Comparison of ENCODE assay signal across 30 mouse cellular contexts in the genomic region with DNA sequence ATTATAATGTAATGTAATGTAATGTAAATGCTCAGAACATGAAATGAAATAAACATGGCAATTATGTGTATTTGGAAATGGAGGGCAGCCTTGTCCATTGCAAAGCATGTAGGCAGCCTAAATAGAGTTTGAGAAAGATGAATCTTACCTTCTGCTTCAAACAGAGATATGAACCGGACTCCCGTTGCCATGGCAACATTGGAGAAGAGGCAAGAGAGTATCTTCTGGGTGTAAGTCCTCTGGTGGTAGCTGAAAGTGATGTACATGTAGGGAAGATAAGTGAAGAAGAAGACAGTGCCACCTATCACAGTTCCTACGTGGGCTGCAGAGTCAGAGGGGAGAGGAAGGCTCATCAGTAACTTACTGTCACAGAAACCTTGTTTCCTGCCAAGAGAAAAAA. TPM values are rescaled to one million over a fixed set of nuclear protein-coding genes. Genes with fewer than 3 reads are reported as not detected.
DNase-seq lines count a peak whose midpoint lies in the region; TF ChIP-seq lines count a peak whose summit lies in the region.
"Had no signal": no experiment of that assay in that cellular context is flagged by ENCODE, and none has a peak within 500 bp of the region (broad histone marks: within the 10 kb centered on the region; RNA-seq: fewer than 3 reads in every experiment).

No protein-coding gene starts in this region.

- peak; percentile 41 for DNase-seq in heart, embryonic 10.5 days (ENCODE audit: low spot score)
- no peak for DNase-seq in heart, adult 2 months
- peak in 1 of 2 experiments; percentile 12 for DNase-seq in left cerebral cortex, adult 2 months (ENCODE audit: extremely low spot score in 1 of 2, low spot score in 2 of 2)
- DNase-seq in left cerebral cortex, postnatal 4 days, result no peak
- peak; percentile 13 to 34 for DNase-seq in left cerebral cortex, adult 9 months (ENCODE audit: low spot score in 2 of 2)
- peak; percentile 6 for DNase-seq in right cerebral cortex, postnatal 25 days
- no peak for DNase-seq in adrenal gland, adult 2 months
- no peak for DNase-seq in natural killer cell, adult 2 months (ENCODE audit: low spot score in 2 of 2)
- DNase-seq: B cell, adult 2 months; cerebellum, adult 2 months; gastrocnemius, postnatal 10 days; heart, postnatal 10 days; kidney, adult 11 months; kidney, postnatal 4 days; liver, embryonic 13.5 days; lung, adult 2 months; lung, postnatal 14 days had no signal

- H3K9ac ChIP-seq in heart, adult 2 months (ENCODE audit: low read depth, low read length), result no peak overlapping the region
- H3K9ac ChIP-seq: forebrain, embryonic 15.5 days; heart, embryonic 12.5 days; kidney, embryonic 15.5 days; liver, embryonic 13.5 days had no signal

- H3K27me3 ChIP-seq in heart, embryonic 10.5 days (ENCODE audit: insufficient read depth, poor library complexity, severe bottlenecking), result no peaks in the 10 kb centered on the region
- H3K27me3 ChIP-seq in heart, adult 2 months (ENCODE audit: control insufficient read depth, insufficient read depth, low read length), result 0 out of 2 replicates have a peak, but pooled peaks cover 1% of the 10 kb centered on the region
- H3K27me3 ChIP-seq: forebrain, embryonic 15.5 days; heart, embryonic 12.5 days; kidney, embryonic 15.5 days; liver, embryonic 13.5 days; Patski had no signal

- H3K79me2 ChIP-seq in heart, adult 2 months (replicated peaks; ENCODE audit: control insufficient read depth, insufficient read depth, low read length), result no peaks in the 10 kb centered on the region

- H3K36me3 ChIP-seq in heart, embryonic 10.5 days, result no peaks in the 10 kb centered on the region
- no peaks in the 10 kb centered on the region for H3K36me3 ChIP-seq in heart, adult 2 months (ENCODE audit: control insufficient read depth, insufficient read depth, low read length)
- H3K36me3 ChIP-seq: forebrain, embryonic 15.5 days; G1E; heart, embryonic 12.5 days; hindbrain, embryonic 10.5 days; kidney, embryonic 15.5 days; liver, embryonic 13.5 days had no signal

- no peak overlapping the region for H3K27ac ChIP-seq in heart, embryonic 10.5 days
- no peak overlapping the region for H3K27ac ChIP-seq in heart, adult 2 months
- H3K27ac ChIP-seq in left cerebral cortex, adult 2 months, result no peak overlapping the region
- H3K27ac ChIP-seq: forebrain, embryonic 15.5 days; hindbrain, embryonic 10.5 days; kidney, embryonic 15.5 days; liver, embryonic 13.5 days had no signal

- no peaks in the 10 kb centered on the region for H3K9me3 ChIP-seq in heart, embryonic 10.5 days
- H3K9me3 ChIP-seq: forebrain, embryonic 15.5 days; G1E had no signal

- H3K4me1 ChIP-seq in heart, embryonic 10.5 days, result no peaks in the 10 kb centered on the region
- no peaks in the 10 kb centered on the region for H3K4me1 ChIP-seq in heart, adult 2 months (ENCODE audit: control insufficient read depth, insufficient read depth, low read length)
- H3K4me1 ChIP-seq: forebrain, embryonic 15.5 days; heart, embryonic 12.5 days; hindbrain, embryonic 10.5 days; kidney, embryonic 15.5 days; liver, embryonic 13.5 days had no signal

- H3K4me3 ChIP-seq in heart, embryonic 10.5 days, result no peak overlapping the region
- H3K4me3 ChIP-seq in heart, adult 2 months, result no peak overlapping the region
- H3K4me3 ChIP-seq in left cerebral cortex, adult 2 months, result no peak overlapping the region
- H3K4me3 ChIP-seq: forebrain, embryonic 15.5 days; heart, embryonic 12.5 days; hindbrain, embryonic 10.5 days; kidney, embryonic 15.5 days; liver, embryonic 13.5 days had no signal

- no peak for TF ChIP-seq CTCF in heart, adult 2 months (IDR thresholded peaks at IDR 0.05)
- peak; percentile 11 for TF ChIP-seq CTCF in left cerebral cortex, adult 2 months (IDR thresholded peaks at IDR 0.05)

- WGBS in heart, embryonic 10.5 days, result 82% methylated on average over 3 of the region's 3 CpGs
- WGBS in heart, adult 2 months, result 81% methylated on average over 3 of the region's 3 CpGs

- no peak for TF ChIP-seq EP300 in heart, adult 2 months (IDR thresholded peaks at IDR 0.05; ENCODE audit: insufficient read depth, low read depth, low read length)

- intact Hi-C loops in heart, adult 2 months (cut with DNase I), result no loop called here
- intact Hi-C loops in left cerebral cortex, adult 2 months (cut with DNase I), result no loop called here
- intact Hi-C loops in left cerebral cortex, postnatal 4 days (cut with DNase I), result no loop called here

- no peak for TF ChIP-seq POLR2A in heart, adult 2 months (IDR thresholded peaks at IDR 0.05; ENCODE audit: insufficient read depth, low read depth, low read length)

RNA-seq across cellular contexts. Expression of a gene that starts 30.0 kb away (rescaled TPM):
- not detected in 2 replicates for polyA plus RNA-seq in heart, embryonic 10.5 days (2016; fragmentation: Nextera tagmentation; extraction: Ambion mirVana)
- total RNA-seq in heart, adult 2 months (2021), result not detected
- not detected in 2 replicates for polyA plus RNA-seq in heart, adult 2 months (2012; rRNA removed)
- total RNA-seq in left cerebral cortex, adult 2 months (2021), result 1 to 10 TPM; 1.3 to 1.7 TPM
- 1 to 10 TPM; 1.4 to 1.9 TPM for total RNA-seq in left cerebral cortex, postnatal 4 days (2021)
- under 1 TPM; 0.09 to 0.10 TPM for total RNA-seq in adrenal gland, adult 2 months (2021)
- polyA plus RNA-seq in adrenal gland, adult 2 months (2012; rRNA removed), result not detected in 2 replicates
- total RNA-seq: CH12.LX; granulocyte monocyte progenitor cell, adult 5-6 weeks; heart, postnatal 10 days; megakaryocyte progenitor cell, adult 5-6 weeks had no signal
- polyA plus RNA-seq: embryonic facial prominence, embryonic 14.5 days; forebrain, embryonic 15.5 days; G1E; heart, embryonic 12.5 days; hindbrain, embryonic 10.5 days; liver, embryonic 13.5 days; midbrain, embryonic 11.5 days; stomach, embryonic 16.5 days; thymus, postnatal 0 days had no signal

RNA-seq across cellular contexts. Expression of a gene that starts 30.9 kb away (rescaled TPM):
- polyA plus RNA-seq in heart, embryonic 10.5 days (2016; fragmentation: Nextera tagmentation; extraction: Ambion mirVana), result 7.2 and 8.2 TPM in 2 replicates
- total RNA-seq in heart, adult 2 months (2021), result 10 to 100 TPM; 12.1 to 12.6 TPM
- 13.4 and 15.7 TPM in 2 replicates for polyA plus RNA-seq in heart, adult 2 months (2012; rRNA removed)
- 10 to 100 TPM; 76.7 to 78.5 TPM for total RNA-seq in left cerebral cortex, adult 2 months (2021)
- total RNA-seq in left cerebral cortex, postnatal 4 days (2021), result 100 to 1,000 TPM; 109 to 114 TPM
- total RNA-seq in adrenal gland, adult 2 months (2021), result 10 to 100 TPM; 22.8 to 24.0 TPM
- 26.4 and 33.6 TPM in 2 replicates for polyA plus RNA-seq in adrenal gland, adult 2 months (2012; rRNA removed)

Comparison
In these comparisons a context has a peak if more than half of its experiments do, and no peak if none do; other contexts are left out.
1. DNase-seq: peak in heart, embryonic 10.5 days (single experiment), left cerebral cortex, adult 9 months (2 of 2) and right cerebral cortex, postnatal 25 days (single experiment); none in heart, adult 2 months (0 of 2), left cerebral cortex, postnatal 4 days (single experiment), adrenal gland, adult 2 months (single experiment) and natural killer cell, adult 2 months (0 of 2).